Mouse (Mus musculus): ENCODE results near the gene Mbtd1. TPM values are rescaled to one million over a fixed set of nuclear protein-coding genes. Genes with fewer than 3 reads are reported as not detected.

The Mbtd1 gene
- polyA plus RNA-seq, 1 experiment from 2014 or later, result 24.3 TPM

DNA sequence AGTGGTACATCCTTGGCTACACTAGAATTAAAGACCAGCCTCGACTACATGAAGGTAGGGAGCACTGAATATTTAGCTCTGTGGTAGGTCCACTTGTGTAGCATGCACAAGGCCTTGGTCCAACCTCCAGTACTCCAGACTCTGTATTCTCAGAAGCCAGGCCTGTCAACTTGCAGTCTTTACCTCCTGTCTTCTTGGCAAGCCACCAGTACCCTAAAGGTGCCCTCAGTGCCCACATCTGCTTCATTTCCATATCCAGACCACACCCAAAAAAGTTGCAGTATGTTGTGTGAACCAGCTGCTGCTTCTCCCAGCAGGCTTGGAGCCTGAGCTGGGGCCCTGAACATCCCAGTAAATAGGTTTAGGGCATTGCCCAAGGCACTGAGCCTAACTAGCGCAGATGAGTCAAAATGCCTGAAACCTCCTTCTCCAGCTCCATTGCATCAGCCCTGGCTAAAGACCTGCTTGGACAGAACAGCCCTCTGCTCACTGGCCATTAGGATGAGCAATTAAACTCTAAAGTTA is 71.4 kb downstream of the Mbtd1 start:
- DNase-seq (no peak), ATAC-seq (ENCODE audit: insufficient read depth) (no peak)
- no peak overlapping the region for H3K27ac ChIP-seq (ENCODE audit: low read depth)
- H3K4me2 ChIP-seq, result no peak overlapping the region
- peaks cover 59% of the 10 kb centered on the region for H3K36me3 ChIP-seq (ENCODE audit: insufficient read depth)
- no peaks in the 10 kb centered on the region for H3K27me3 ChIP-seq (ENCODE audit: insufficient read depth, low read length)
- no peak overlapping the region for H3K4me3 ChIP-seq (ENCODE audit: low read depth, low read length)
- no peak overlapping the region for H3K9ac ChIP-seq
- no peak for TF ChIP-seq CTCF (IDR thresholded peaks at IDR 0.05; ENCODE audit: low read depth)
- 85% methylated on average over 2 of the region's 2 CpGs for WGBS
- H3K9me3 ChIP-seq (ENCODE audit: low read depth, low read length), result no peaks in the 10 kb centered on the region
- H3K4me1 ChIP-seq (ENCODE audit: insufficient read depth), result peaks cover 12% of the 10 kb centered on the region; the same call in 1 of the 2 replicates

DNA sequence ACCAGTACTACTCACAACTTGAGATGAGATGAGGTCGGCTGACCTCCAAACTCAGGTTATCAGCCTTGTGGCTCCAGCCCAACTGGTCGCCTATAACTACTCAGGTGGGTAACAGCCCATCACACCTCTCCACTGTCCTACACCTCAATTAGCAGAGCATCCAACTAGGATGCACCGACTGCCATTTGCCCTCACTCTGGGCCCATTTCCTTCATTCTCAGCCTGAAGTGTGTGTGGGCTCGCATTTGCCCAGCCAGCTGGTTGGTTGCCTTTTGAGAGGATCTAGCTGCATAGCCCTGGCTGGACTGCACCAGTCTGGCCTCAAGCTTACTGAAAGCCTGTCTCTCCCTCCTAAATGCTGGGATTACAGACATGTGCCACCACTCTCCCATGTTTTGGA is 72.1 kb downstream of the Mbtd1 start:
- no peak for TF ChIP-seq CTCF (IDR thresholded peaks at IDR 0.05; ENCODE audit: low read depth)
- WGBS, result 73% methylated on average over 4 of the region's 4 CpGs
- no peaks in the 10 kb centered on the region for H3K27me3 ChIP-seq (ENCODE audit: insufficient read depth, low read length)
- H3K4me2 ChIP-seq, result no peak overlapping the region
- DNase-seq, result no peak
- peaks cover 12% of the 10 kb centered on the region; the same call in 1 of the 2 replicates for H3K4me1 ChIP-seq (ENCODE audit: insufficient read depth)
- H3K9me3 ChIP-seq (ENCODE audit: low read depth, low read length), result no peaks in the 10 kb centered on the region
- H3K9ac ChIP-seq, result no peak overlapping the region
- H3K36me3 ChIP-seq (ENCODE audit: insufficient read depth), result peaks cover 59% of the 10 kb centered on the region
- no peak overlapping the region for H3K27ac ChIP-seq (ENCODE audit: low read depth)
- no peak overlapping the region for H3K4me3 ChIP-seq (ENCODE audit: low read depth, low read length)
- no peak for ATAC-seq (ENCODE audit: insufficient read depth)

- no peak overlapping the region for H3K9ac ChIP-seq
- DNase-seq (no peak), ATAC-seq (ENCODE audit: insufficient read depth) (no peak)
- no peak overlapping the region for H3K27ac ChIP-seq (ENCODE audit: low read depth)
- no peaks in the 10 kb centered on the region for H3K4me1 ChIP-seq (ENCODE audit: insufficient read depth)
- no peaks in the 10 kb centered on the region for H3K9me3 ChIP-seq (ENCODE audit: low read depth, low read length)
- no peak overlapping the region for H3K4me2 ChIP-seq
- no peaks in the 10 kb centered on the region for H3K27me3 ChIP-seq (ENCODE audit: insufficient read depth, low read length)
- peaks cover 80% of the 10 kb centered on the region for H3K36me3 ChIP-seq (ENCODE audit: insufficient read depth)
- TF ChIP-seq CTCF (IDR thresholded peaks at IDR 0.05; ENCODE audit: low read depth), result no peak
- WGBS, result 84% methylated on average over 6 of the region's 6 CpGs
- H3K4me3 ChIP-seq (ENCODE audit: low read depth, low read length), result no peak overlapping the region
Measured at GRCm38 (mm10) chr11:93961482-93961881, 75.8 kb downstream of the Mbtd1 start.

- peaks cover 76% of the 10 kb centered on the region for H3K36me3 ChIP-seq (ENCODE audit: insufficient read depth)
- H3K4me3 ChIP-seq (ENCODE audit: low read depth, low read length), result no peak overlapping the region
- no peak overlapping the region for H3K27ac ChIP-seq (ENCODE audit: low read depth)
- H3K4me2 ChIP-seq, result no peak overlapping the region
- DNase-seq, result no peak
- no peaks in the 10 kb centered on the region for H3K4me1 ChIP-seq (ENCODE audit: insufficient read depth)
- WGBS, result 85% methylated on average over 4 of the region's 4 CpGs
- no peak for ATAC-seq (ENCODE audit: insufficient read depth)
- H3K9ac ChIP-seq, result no peak overlapping the region
- H3K9me3 ChIP-seq (ENCODE audit: low read depth, low read length), result no peaks in the 10 kb centered on the region
- no peaks in the 10 kb centered on the region for H3K27me3 ChIP-seq (ENCODE audit: insufficient read depth, low read length)
- no peak for TF ChIP-seq CTCF (IDR thresholded peaks at IDR 0.05; ENCODE audit: low read depth)
Measured at GRCm38 (mm10) chr11:93963013-93963412, 77.4 kb downstream of the Mbtd1 start.

DNA sequence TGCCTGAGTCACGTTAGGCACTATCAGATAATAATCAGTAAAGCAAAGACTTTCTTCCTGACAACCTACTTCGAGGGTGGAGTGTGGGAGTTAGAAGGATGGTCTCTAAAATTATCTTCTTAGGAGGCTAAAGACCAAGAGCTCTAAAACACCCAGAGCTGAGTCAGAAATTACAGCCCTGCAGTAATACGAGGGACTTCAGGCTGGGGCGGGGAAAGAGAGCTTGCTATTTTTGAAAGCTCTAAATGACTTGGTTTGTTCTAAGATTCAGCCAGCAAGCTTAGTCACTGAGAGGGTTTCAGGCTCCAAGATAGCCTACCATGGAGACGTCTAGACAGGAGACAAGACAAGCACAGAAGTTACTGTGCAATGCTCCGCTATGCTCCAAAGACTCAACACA is 79.7 kb downstream of the Mbtd1 start:
- no peak overlapping the region for H3K9ac ChIP-seq
- WGBS, result 91% methylated on average over 6 of the region's 6 CpGs
- no peak overlapping the region for H3K4me2 ChIP-seq
- no peak for TF ChIP-seq CTCF (IDR thresholded peaks at IDR 0.05; ENCODE audit: low read depth)
- H3K36me3 ChIP-seq (ENCODE audit: insufficient read depth), result peaks cover 53% of the 10 kb centered on the region
- no peak overlapping the region for H3K4me3 ChIP-seq (ENCODE audit: low read depth, low read length)
- H3K9me3 ChIP-seq (ENCODE audit: low read depth, low read length), result no peaks in the 10 kb centered on the region
- H3K4me1 ChIP-seq (ENCODE audit: insufficient read depth), result no peaks in the 10 kb centered on the region
- ATAC-seq (ENCODE audit: insufficient read depth) (no peak), DNase-seq (no peak)
- no peak overlapping the region for H3K27ac ChIP-seq (ENCODE audit: low read depth)
- H3K27me3 ChIP-seq (ENCODE audit: insufficient read depth, low read length), result no peaks in the 10 kb centered on the region

DNA sequence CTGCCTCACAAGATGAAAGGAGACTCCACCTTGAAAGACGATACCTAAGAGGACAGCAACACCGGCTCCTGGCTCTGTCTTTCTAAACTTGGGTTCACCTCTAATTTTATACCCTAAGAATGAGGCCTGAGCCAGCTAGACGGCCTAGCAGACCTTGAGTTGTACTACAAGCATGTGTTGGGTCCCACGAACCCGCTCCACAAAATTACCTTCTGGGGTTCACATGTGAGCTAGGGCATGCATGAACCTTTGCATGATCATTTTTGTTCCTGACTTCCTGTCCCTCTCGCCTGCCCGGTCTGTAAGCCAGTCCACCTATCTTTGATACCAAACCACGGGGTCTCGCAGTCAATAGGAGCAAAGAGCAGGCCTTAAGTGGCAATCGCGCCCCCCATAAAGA is 81.7 kb downstream of the Mbtd1 start:
- no peak for TF ChIP-seq CTCF (IDR thresholded peaks at IDR 0.05; ENCODE audit: low read depth)
- 2% methylated on average over 11 of the region's 11 CpGs for WGBS
- H3K27ac ChIP-seq (ENCODE audit: low read depth), result peak overlapping the region; percentile 77
- H3K9me3 ChIP-seq (ENCODE audit: low read depth, low read length), result no peaks in the 10 kb centered on the region
- ATAC-seq (ENCODE audit: insufficient read depth), result no peak
- no peaks in the 10 kb centered on the region for H3K4me1 ChIP-seq (ENCODE audit: insufficient read depth)
- H3K4me3 ChIP-seq (ENCODE audit: low read depth, low read length), result peak overlapping the region; percentile 75
- H3K9ac ChIP-seq, result peak overlapping the region; percentile 83
- H3K4me2 ChIP-seq, result peak overlapping the region; percentile 63
- H3K27me3 ChIP-seq (ENCODE audit: insufficient read depth, low read length), result no peaks in the 10 kb centered on the region
- peak; percentile 33 for DNase-seq
- peaks cover 35% of the 10 kb centered on the region for H3K36me3 ChIP-seq (ENCODE audit: insufficient read depth)

GRCm38 (mm10) chr11:93968005-93968847 is 82.6 kb downstream of the Mbtd1 start, which contains the start of the genes Gm20390 and Nme1:
Gm20390 (minus strand) TSS chr11:93968293.
Nme1 (minus strand) TSS chr11:93968521.
- WGBS, result under 1% methylated on average over 40 of the region's 40 CpGs
- Histone ChIP-seq H3K9ac (peak within 1 kb of the TSS; percentile 83), H3K9me3 (ENCODE audit: low read depth, low read length) (no peaks in the 10 kb centered on the region), H3K4me2 (peak within 1 kb of the TSS; percentile 63), H3K27me3 (ENCODE audit: insufficient read depth, low read length) (no peaks in the 10 kb centered on the region), H3K4me1 (ENCODE audit: insufficient read depth) (no peaks in the 10 kb centered on the region), H3K27ac (ENCODE audit: low read depth) (peak within 1 kb of the TSS; percentile 77), H3K4me3 (ENCODE audit: low read depth, low read length) (peak within 1 kb of the TSS; percentile 75), H3K36me3 (ENCODE audit: insufficient read depth) (peaks cover 27% of the 10 kb centered on the region)
- peak; percentile 97 for ATAC-seq (ENCODE audit: insufficient read depth)
- DNase-seq, result peak; percentile 100
- TF ChIP-seq CTCF (IDR thresholded peaks at IDR 0.05; ENCODE audit: low read depth), result peak; percentile 90
